Mouse (Mus musculus) hindbrain, embryonic 14.5 days (tissue): Measurements from ENCODE around the gene Pcdh8. TPM values are rescaled to one million over a fixed set of nuclear protein-coding genes. Genes with fewer than 3 reads are reported as not detected.

Experiments used
- ATAC-seq: fragments of 200-750 bp; cut with Nextera tagmentation; 2 replicates; pipeline ENCODE4 v1.8.0; 2017; ENCODE audit warnings: moderate number of reproducible peaks, mild to moderate bottlenecking, moderate TSS enrichment, moderate library complexity; ENCODE audit not compliant: low FRiP score
- DNase-seq: peaks from one replicate; pipeline ENCODE4 v3.0.0-alpha.2; 2015; ENCODE audit warnings: low spot score
- H3K27ac ChIP-seq: fragments of 300-500 bp; sonication (generic); 2 replicates; pipeline ENCODE4 v1.5.1; 2014; ENCODE audit warnings: mild to moderate bottlenecking, moderate library complexity
- H3K27me3 ChIP-seq: fragments of 300-500 bp; sonication (generic); 2 replicates; pipeline ENCODE4 v1.6.1; 2014; ENCODE audit warnings: mild to moderate bottlenecking, low read length, mixed read lengths; ENCODE audit not compliant: control insufficient read depth, insufficient read depth
- H3K36me3 ChIP-seq: fragments of 300-500 bp; sonication (generic); replicated peaks from 2 replicates; pipeline ENCODE4 v1.6.1; 2014; ENCODE audit not compliant: control insufficient read depth, insufficient read depth
- H3K4me1 ChIP-seq: fragments of 300-500 bp; sonication (generic); replicated peaks from 2 replicates; pipeline ENCODE4 v1.6.1; 2014; ENCODE audit warnings: antibody characterized with exemption, low read length, mixed read lengths; ENCODE audit not compliant: control insufficient read depth, insufficient read depth
- H3K4me2 ChIP-seq: fragments of 300-500 bp; sonication (generic); replicated peaks from 2 replicates; pipeline ENCODE4 v1.6.1; 2014; ENCODE audit warnings: mild to moderate bottlenecking, moderate library complexity
- H3K4me3 ChIP-seq: fragments of 300-500 bp; sonication (generic); replicated peaks from 2 replicates; pipeline ENCODE4 v1.5.1; 2014; ENCODE audit warnings: mild to moderate bottlenecking, low read length
- H3K9ac ChIP-seq: fragments of 300-500 bp; sonication (generic); 2 replicates; pipeline ENCODE4 v1.6.1; 2014
- H3K9me3 ChIP-seq: fragments of 300-500 bp; sonication (generic); 2 replicates; pipeline ENCODE4 v1.6.1; 2016; ENCODE audit warnings: low read length; ENCODE audit not compliant: control insufficient read depth
- WGBS: fragments of 180-500 bp; shearing (Covaris S2); extraction: QIAGEN DNeasy Blood & Tissue Kit; methylation state at CpG from one replicate; pipeline ENCODE4 v1.1.7; 2014; 5-methylcytosine and 5-hydroxymethylcytosine counted together
- polyA plus RNA-seq: library from polyadenylated mRNA; unstranded; fragments of >200 nt; fragmentation: Nextera tagmentation; extraction: Ambion mirVana; gene quantifications from 2 replicates; pipeline ENCODE4 v1.2.1, GENCODE M21; 2014

The Pcdh8 gene
- polyA plus RNA-seq, 1 experiment from 2014 or later = 40.5 TPM

GRCm38 (mm10) chr14:79779841-79780240, 8.7 kb upstream of the Pcdh8 start:
- no peak for ATAC-seq

DNA sequence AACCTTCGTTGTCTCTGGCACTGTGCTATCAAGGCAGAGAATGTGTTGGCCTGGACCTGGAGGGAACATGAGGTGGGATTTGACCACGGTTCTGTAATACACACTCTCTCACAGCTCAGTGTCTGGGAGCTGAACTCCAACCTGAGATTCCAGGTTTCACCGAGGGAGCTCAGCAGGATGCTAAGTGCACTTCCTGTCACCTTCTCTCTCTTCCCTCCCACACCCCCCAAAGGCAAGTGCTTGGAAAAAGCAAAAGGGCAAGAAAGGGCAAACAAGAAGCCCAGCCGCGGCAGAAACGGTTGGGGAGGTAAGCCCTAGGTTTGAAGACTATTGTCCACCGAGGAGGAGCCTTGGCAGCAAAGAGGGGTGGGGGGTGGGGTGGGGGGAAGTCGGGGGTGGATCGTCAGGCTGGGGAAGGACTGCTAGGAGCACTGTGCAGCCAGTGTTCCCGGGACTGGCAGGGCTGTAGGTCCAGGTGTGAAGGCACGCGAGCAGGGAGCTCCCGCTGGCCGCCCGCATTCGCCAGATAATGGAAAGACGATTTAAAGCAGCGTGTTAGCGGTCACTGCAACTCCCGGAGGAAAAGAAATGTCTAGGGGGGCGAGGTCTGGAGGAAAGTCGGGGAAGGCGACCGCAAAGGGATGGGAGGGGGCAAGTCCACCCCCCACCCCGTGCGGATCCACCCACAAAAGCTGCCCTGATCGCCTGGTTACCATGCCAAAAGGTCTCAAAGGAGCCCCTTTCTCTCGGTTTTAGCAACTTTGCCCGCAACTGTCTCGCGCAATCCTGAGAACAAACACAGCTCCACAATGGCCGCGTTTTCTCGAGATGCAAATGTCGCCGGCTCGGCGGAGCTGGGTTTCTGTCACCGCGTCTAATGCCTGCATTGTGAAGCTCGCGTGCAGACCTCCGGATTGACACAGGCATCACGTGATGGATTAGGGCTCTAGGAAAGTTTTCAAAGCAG, 2.6 kb upstream of the Pcdh8 start:
- under 1% methylated on average over 44 of the region's 44 CpGs for WGBS
- peaks cover 33% of the 10 kb centered on the region for H3K4me1 ChIP-seq
- H3K9me3 ChIP-seq = no peaks in the 10 kb centered on the region
- DNase-seq (peak; percentile 75), ATAC-seq (peak; percentile 21)
- H3K4me2 ChIP-seq = peak overlapping the region; percentile 95
- H3K36me3 ChIP-seq = no peaks in the 10 kb centered on the region
- H3K4me3 ChIP-seq = peak overlapping the region; percentile 48
- H3K27ac ChIP-seq = peak overlapping the region; percentile 82
- H3K27me3 ChIP-seq = peaks cover 21% of the 10 kb centered on the region; the same call in 1 of the 2 replicates
- peak overlapping the region; percentile 87 for H3K9ac ChIP-seq

More at GRCm38 (mm10) chr14:79779841-79780240, 8.7 kb upstream of the Pcdh8 start:
- no peak for DNase-seq
- Histone ChIP-seq H3K36me3 (no peaks in the 10 kb centered on the region), H3K9me3 (no peaks in the 10 kb centered on the region), H3K27ac (no peak overlapping the region), H3K27me3 (no peaks in the 10 kb centered on the region), H3K9ac (no peak overlapping the region), H3K4me3 (no peak overlapping the region), H3K4me1 (peaks cover 1% of the 10 kb centered on the region; the same call in 1 of the 2 replicates), H3K4me2 (no peak overlapping the region)
- 46% methylated on average over 4 of the region's 4 CpGs for WGBS

- H3K9me3 ChIP-seq = no peaks in the 10 kb centered on the region
- H3K4me3 ChIP-seq = peak overlapping the region; percentile 44
- H3K36me3 ChIP-seq = 0 out of 2 replicates have a peak, but pooled peaks cover 4% of the 10 kb centered on the region
- DNase-seq = peak; percentile 62
- H3K27me3 ChIP-seq = peaks cover 24% of the 10 kb centered on the region; the same call in 1 of the 2 replicates
- H3K27ac ChIP-seq = peak overlapping the region; percentile 92
- H3K9ac ChIP-seq = peak overlapping the region; percentile 65
- peak overlapping the region; percentile 85 for H3K4me2 ChIP-seq
- WGBS = 2% methylated on average over 20 of the region's 20 CpGs
- ATAC-seq = no peak
- H3K4me1 ChIP-seq = peaks cover 33% of the 10 kb centered on the region
These were observed 845 bp upstream of the Pcdh8 start for GRCm38 (mm10) chr14:79771802-79772511.

GRCm38 (mm10) chr14:79770306-79771093, 612 bp downstream of the Pcdh8 start:
- WGBS = 1% methylated on average over 62 of the region's 62 CpGs
- Histone ChIP-seq H3K4me2 (peak overlapping the region; percentile 85), H3K27me3 (peaks cover 24% of the 10 kb centered on the region; the same call in 1 of the 2 replicates), H3K27ac (peak overlapping the region; percentile 92), H3K9ac (peak overlapping the region; percentile 74), H3K4me1 (peaks cover 33% of the 10 kb centered on the region), H3K36me3 (0 out of 2 replicates have a peak, but pooled peaks cover 7% of the 10 kb centered on the region), H3K9me3 (no peaks in the 10 kb centered on the region), H3K4me3 (peak overlapping the region; percentile 44)
- DNase-seq (no peak), ATAC-seq (peak; percentile 51)

DNA sequence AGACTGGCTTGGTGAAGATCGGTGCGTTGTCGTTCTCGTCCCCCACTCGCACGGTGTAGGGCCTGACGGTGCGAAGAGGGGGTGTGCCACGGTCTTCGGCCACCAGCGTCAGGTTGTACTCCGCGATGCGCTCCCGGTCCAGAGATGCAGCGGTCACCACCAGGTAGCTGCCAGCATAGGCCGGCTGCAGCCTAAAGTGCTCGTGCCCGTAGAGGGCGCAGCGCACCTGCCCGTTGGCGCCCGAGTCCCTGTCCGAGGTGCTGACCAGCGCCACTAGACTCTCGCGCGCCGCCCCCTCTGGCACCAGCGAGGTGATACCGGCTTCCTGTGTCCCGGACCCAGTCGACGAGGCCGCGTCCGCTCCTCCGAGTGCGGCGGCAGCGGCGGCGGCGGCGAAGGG, 1.5 kb downstream of the Pcdh8 start:
- peak; percentile 75 for DNase-seq
- peak overlapping the region; percentile 92 for H3K27ac ChIP-seq
- peak overlapping the region; percentile 44 for H3K4me3 ChIP-seq
- H3K9ac ChIP-seq = peak overlapping the region; percentile 74
- no peaks in the 10 kb centered on the region for H3K9me3 ChIP-seq
- peaks cover 29% of the 10 kb centered on the region for H3K4me1 ChIP-seq
- H3K27me3 ChIP-seq = peaks cover 24% of the 10 kb centered on the region; the same call in 1 of the 2 replicates
- under 1% methylated on average over 46 of the region's 46 CpGs for WGBS
- peak overlapping the region; percentile 85 for H3K4me2 ChIP-seq
- peak; percentile 7; the same call in 1 of the 2 replicates for ATAC-seq
- H3K36me3 ChIP-seq = 0 out of 2 replicates have a peak, but pooled peaks cover 7% of the 10 kb centered on the region

DNA sequence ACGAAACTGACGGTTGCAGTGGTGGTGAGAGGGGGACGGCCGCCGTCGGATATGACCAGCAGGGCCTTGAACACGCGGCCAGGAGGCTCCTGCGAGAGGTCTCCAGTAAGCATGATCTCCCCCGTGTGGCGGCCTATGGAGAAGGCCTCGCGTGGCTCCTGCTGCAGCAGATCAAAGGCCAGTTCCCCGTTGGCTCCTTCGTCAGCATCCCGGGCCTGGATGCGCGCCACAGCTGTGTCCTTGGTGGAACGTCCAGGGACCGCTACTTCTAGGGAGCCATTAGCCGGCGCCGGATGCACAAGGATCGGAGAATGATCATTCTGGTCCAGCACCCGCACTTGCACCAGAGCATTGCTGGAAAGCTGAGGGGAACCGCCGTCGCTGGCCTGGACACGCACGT, 2.1 kb downstream of the Pcdh8 start:
- Histone ChIP-seq H3K9me3 (no peaks in the 10 kb centered on the region), H3K27me3 (peaks cover 24% of the 10 kb centered on the region; the same call in 1 of the 2 replicates), H3K4me1 (peaks cover 24% of the 10 kb centered on the region), H3K36me3 (0 out of 2 replicates have a peak, but pooled peaks cover 7% of the 10 kb centered on the region), H3K4me3 (peak overlapping the region; percentile 44), H3K9ac (peak overlapping the region; percentile 74), H3K4me2 (peak overlapping the region; percentile 85), H3K27ac (peak overlapping the region; percentile 92; the same call in 1 of the 2 replicates)
- WGBS = 3% methylated on average over 30 of the region's 30 CpGs
- DNase-seq (no peak), ATAC-seq (no peak)

- DNase-seq = no peak
- under 1% methylated on average over 57 of the region's 59 CpGs for WGBS
- Histone ChIP-seq H3K4me1 (peaks cover 18% of the 10 kb centered on the region), H3K9ac (peak overlapping the region; percentile 74), H3K9me3 (no peaks in the 10 kb centered on the region), H3K4me3 (peak overlapping the region; percentile 44), H3K27me3 (peaks cover 22% of the 10 kb centered on the region; the same call in 1 of the 2 replicates), H3K27ac (peak overlapping the region; percentile 92; the same call in 1 of the 2 replicates), H3K4me2 (peak overlapping the region; percentile 85), H3K36me3 (0 out of 2 replicates have a peak, but pooled peaks cover 7% of the 10 kb centered on the region)
- no peak for ATAC-seq
These were observed 2.9 kb downstream of the Pcdh8 start for GRCm38 (mm10) chr14:79768076-79768830.

- no peak overlapping the region for H3K27ac ChIP-seq
- H3K4me1 ChIP-seq = peaks cover 12% of the 10 kb centered on the region
- WGBS = 5% methylated on average over 11 of the region's 11 CpGs
- no peaks in the 10 kb centered on the region for H3K9me3 ChIP-seq
- peak overlapping the region; percentile 44 for H3K4me3 ChIP-seq
- H3K27me3 ChIP-seq = peaks cover 17% of the 10 kb centered on the region; the same call in 1 of the 2 replicates
- peak overlapping the region; percentile 74 for H3K9ac ChIP-seq
- no peak for DNase-seq
- 0 out of 2 replicates have a peak, but pooled peaks cover 7% of the 10 kb centered on the region for H3K36me3 ChIP-seq
- ATAC-seq = no peak
- peak overlapping the region; percentile 85 for H3K4me2 ChIP-seq
These were observed 3.5 kb downstream of the Pcdh8 start for GRCm38 (mm10) chr14:79767601-79768000.
